In genomic region chr5:118559584-118560384, GRCm38 (mm10) we compare ENCODE assay signal across 8 mouse cellular contexts. TPM values are rescaled to one million over a fixed set of nuclear protein-coding genes. Genes with fewer than 3 reads are reported as not detected.
A peak's percentile ranks its signal among the peaks of the same experiment; 100 is the strongest.
DNase-seq lines count a peak whose midpoint lies in the region; ATAC-seq and TF ChIP-seq lines count a peak whose summit lies in the region.

No protein-coding gene starts in this region.

- H3K36me3 ChIP-seq in G1E (replicated peaks): peaks cover 8% of the 10 kb centered on the region
- no peaks in the 10 kb centered on the region for H3K36me3 ChIP-seq in forebrain, postnatal 0 days (ENCODE audit: insufficient read depth)

- ATAC-seq in G1E (ENCODE audit: extremely low read depth, insufficient number of reproducible peaks, low FRiP score, poor library complexity, severe bottlenecking): peak; percentile 36; the same call in 1 of the 2 replicates
- ATAC-seq in forebrain, postnatal 0 days: peak; percentile 91
- ATAC-seq in hematopoietic stem cell, adult 5-6 weeks (replicated peaks in 1 of 2; ENCODE audit: insufficient read depth in 1 of 2, low FRiP score in 2 of 2, low TSS enrichment in 1 of 2, low read depth in 1 of 2, poor library complexity in 2 of 2, severe bottlenecking in 2 of 2): peak; percentile 51 to 63

- H3K4me1 ChIP-seq in G1E (ENCODE audit: insufficient read depth, low read depth, low read length): peaks cover 64% of the 10 kb centered on the region
- peaks cover 16% of the 10 kb centered on the region for H3K4me1 ChIP-seq in forebrain, postnatal 0 days (ENCODE audit: insufficient read depth)

- peak; percentile 94 for DNase-seq in G1E (ENCODE audit: low spot score)
- DNase-seq in cerebellum, adult 18-20 months: peak; percentile 82 to 91
- peak; percentile 94 for DNase-seq in forebrain, postnatal 0 days
- DNase-seq in layer of hippocampus, postnatal 14 days (ENCODE audit: low spot score in 2 of 2): peak; percentile 79 to 81
- peak; percentile 86 for DNase-seq in lung, postnatal 10 days
- peak; percentile 70 for DNase-seq in ovary, postnatal 14 days (ENCODE audit: low spot score)
- peak; percentile 89 for DNase-seq in thymus, postnatal 14 days

- peak overlapping the region; percentile 99 for H3K27ac ChIP-seq in forebrain, postnatal 0 days (ENCODE audit: low read depth, low read length)

- 3% methylated on average over 89 of the region's 101 CpGs for WGBS in forebrain, postnatal 0 days

- peak overlapping the region; percentile 71 for H3K4me2 ChIP-seq in forebrain, postnatal 0 days (ENCODE audit: low read depth)

- peak overlapping the region; percentile 78 for H3K4me3 ChIP-seq in G1E (ENCODE audit: low read depth, low read length)
- H3K4me3 ChIP-seq in forebrain, postnatal 0 days (ENCODE audit: low read depth, low read length): peak overlapping the region; percentile 85

- H3K9ac ChIP-seq in forebrain, postnatal 0 days: peak overlapping the region; percentile 88

- no peak for TF ChIP-seq CTCF in G1E (IDR thresholded peaks at IDR 0.05; ENCODE audit: low read depth, low read length)
- TF ChIP-seq CTCF in forebrain, postnatal 0 days (IDR thresholded peaks at IDR 0.05; ENCODE audit: low read depth): peak; percentile 42

- peaks cover 4% of the 10 kb centered on the region; the same call in 1 of the 2 replicates for H3K27me3 ChIP-seq in G1E (ENCODE audit: insufficient read depth, low read length)
- no peaks in the 10 kb centered on the region for H3K27me3 ChIP-seq in forebrain, postnatal 0 days (ENCODE audit: insufficient read depth, low read length)

- peaks cover 4% of the 10 kb centered on the region for H3K9me3 ChIP-seq in G1E (replicated peaks)
- no peaks in the 10 kb centered on the region for H3K9me3 ChIP-seq in forebrain, postnatal 0 days (ENCODE audit: low read length)

RNA-seq across cellular contexts. Expression of gene Med13l, which starts 0.7 kb away (rescaled TPM):
- 66.3 and 91.7 TPM in 2 replicates for total RNA-seq in G1E (2014; fragmentation: Nextera tagmentation)
- 14.9 and 16.8 TPM in 2 replicates for total RNA-seq in G1E (2017)
- 12.4 and 17.9 TPM in 2 replicates for polyA plus RNA-seq in G1E (2012)
- 27.9 and 31.0 TPM in 2 replicates for total RNA-seq in forebrain, postnatal 0 days (2014; rRNA removed)
- 9.1 and 12.5 TPM in 2 replicates for polyA plus RNA-seq in forebrain, postnatal 0 days (2015; fragmentation: Nextera tagmentation; extraction: Ambion mirVana)
- 55.4 and 56.2 TPM in 2 replicates for total RNA-seq in hematopoietic stem cell, adult 5-6 weeks (2017)
- 10 to 100 TPM; 74.8 to 75.7 TPM for total RNA-seq in layer of hippocampus, postnatal 14 days (2021)

Comparison
In these comparisons a context has a peak if more than half of its experiments do, and no peak if none do; other contexts are left out.
1. Peak in every context shown above with its lines: DNase-seq, ATAC-seq, H3K4me3 ChIP-seq and H3K27ac ChIP-seq.
2. ATAC-seq: peak in every context shown above with its lines; median percentile 91 in forebrain, postnatal 0 days; 57 in hematopoietic stem cell, adult 5-6 weeks; 36 in G1E.